Comparison of ENCODE assay signal across 14 mouse cellular contexts in the genomic region with DNA sequence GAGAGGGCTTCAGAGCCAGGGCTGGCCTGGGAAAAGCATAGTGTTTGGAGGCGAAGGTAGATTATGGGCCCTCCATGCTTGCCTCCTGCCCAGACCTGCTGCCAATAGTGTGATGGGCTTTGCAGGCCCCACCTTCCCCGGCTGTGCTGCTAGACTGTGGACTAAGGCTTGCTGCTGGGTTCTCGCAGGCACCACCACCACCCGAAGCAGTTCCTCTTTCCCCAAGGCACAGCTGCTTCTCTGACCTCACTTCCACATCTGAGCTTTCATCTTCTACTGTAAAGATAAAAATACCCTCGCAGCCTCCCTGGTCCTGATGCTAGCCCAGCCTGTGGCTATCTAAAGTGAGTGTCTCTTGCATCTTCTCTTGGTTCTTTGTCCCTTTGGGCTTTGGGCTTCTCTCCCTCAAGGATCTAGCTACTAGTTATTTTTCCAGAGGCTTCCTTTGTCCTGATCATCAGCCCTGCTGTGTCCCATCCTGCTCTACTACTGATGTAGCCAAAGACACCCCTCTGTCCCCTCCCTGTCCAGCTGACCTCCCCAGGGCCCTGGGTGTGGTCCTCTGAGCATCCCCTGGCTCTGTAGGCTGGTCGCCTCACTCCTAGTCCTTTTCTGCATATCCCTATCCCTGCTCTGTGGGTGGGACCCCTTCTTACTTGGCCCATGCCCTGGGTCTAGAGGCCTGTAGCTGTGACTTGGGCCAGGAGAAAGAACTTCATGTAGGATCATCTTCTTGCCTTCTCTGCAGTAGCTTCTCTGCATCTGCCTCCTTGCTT. TPM values are rescaled to one million over a fixed set of nuclear protein-coding genes. Genes with fewer than 3 reads are reported as not detected.
DNase-seq lines count a peak whose midpoint lies in the region; ATAC-seq and TF ChIP-seq lines count a peak whose summit lies in the region.
"Had no signal": no experiment of that assay in that cellular context is flagged by ENCODE, and none has a peak within 500 bp of the region (broad histone marks: within the 10 kb centered on the region; RNA-seq: fewer than 3 reads in every experiment).

No protein-coding gene starts in this region.

- no peak for TF ChIP-seq CTCF in ES-Bruce4 (IDR thresholded peaks at IDR 0.05; ENCODE audit: low read depth, low read length)
- TF ChIP-seq CTCF in spleen, adult 2 months (IDR thresholded peaks at IDR 0.05; ENCODE audit: extremely low read depth, insufficient read depth, insufficient read length, insufficient replicate concordance) = no peak

- H3K4me1 ChIP-seq in ES-Bruce4 (ENCODE audit: control insufficient read depth, insufficient read depth, low read length) = peaks cover 19% of the 10 kb centered on the region
- peaks cover 25% of the 10 kb centered on the region; the same call in 1 of the 2 replicates for H3K4me1 ChIP-seq in spleen, adult 2 months (ENCODE audit: control insufficient read depth, insufficient read depth, insufficient read length)
- H3K4me1 ChIP-seq: heart, embryonic 15.5 days had no signal

- 14% methylated on average over 6 of the region's 6 CpGs for WGBS in spleen, adult 2 months

- peak; percentile 68 for TF ChIP-seq EP300 in ES-Bruce4 (IDR thresholded peaks at IDR 0.05; ENCODE audit: insufficient read depth, low read depth, low read length)

- H3K4me3 ChIP-seq in ES-Bruce4 (ENCODE audit: low read depth, low read length) = no peak overlapping the region
- no peak overlapping the region; the same call in 1 of the 2 replicates for H3K4me3 ChIP-seq in spleen, adult 2 months (ENCODE audit: extremely low read depth, insufficient read depth, insufficient read length)
- H3K4me3 ChIP-seq: heart, embryonic 15.5 days; limb, embryonic 10.5 days had no signal

- TF ChIP-seq POLR2A in ES-Bruce4 (IDR thresholded peaks at IDR 0.05; ENCODE audit: insufficient read depth, low read length) = no peak
- TF ChIP-seq POLR2A in spleen, adult 2 months (IDR thresholded peaks at IDR 0.05; ENCODE audit: low read depth, low read length) = peak; percentile 19; the same call in 1 of the 2 replicates

- no peaks in the 10 kb centered on the region for H3K27me3 ChIP-seq in ES-Bruce4 (ENCODE audit: control insufficient read depth, insufficient read depth, low read length, poor library complexity, severe bottlenecking)
- H3K27me3 ChIP-seq in spleen, adult 2 months (ENCODE audit: control insufficient read depth, insufficient read depth, low read length) = no peaks in the 10 kb centered on the region
- H3K27me3 ChIP-seq: heart, embryonic 15.5 days had no signal

- DNase-seq in frontal cortex, postnatal 36 days (ENCODE audit: low spot score in 2 of 2) = no peak
- peak; percentile 43 for DNase-seq in induced T-regulatory cell, adult 2 months (ENCODE audit: low read depth)
- DNase-seq in spleen, adult 2 months (ENCODE audit: low read depth in 1 of 2, low spot score in 2 of 2) = peak; percentile 65 to 76
- no peak for DNase-seq in right cerebral cortex, adult 18-20 months
- no peak for DNase-seq in frontal cortex, adult 2 months (ENCODE audit: extremely low spot score in 1 of 2, low spot score in 1 of 2)
- DNase-seq: gastrocnemius, postnatal 10 days; kidney, postnatal 4 days; lung, embryonic 14.5 days; midbrain, embryonic 14.5 days had no signal

- H3K27ac ChIP-seq in ES-Bruce4 (ENCODE audit: insufficient read depth, low read length) = no peak overlapping the region
- peak overlapping the region; percentile 91 for H3K27ac ChIP-seq in spleen, adult 2 months (ENCODE audit: insufficient read depth, low read length)
- H3K27ac ChIP-seq: heart, embryonic 15.5 days; limb, embryonic 10.5 days had no signal

- H3K9ac ChIP-seq in ES-Bruce4 (ENCODE audit: low read depth, poor library complexity, severe bottlenecking) = no peak overlapping the region
- H3K9ac ChIP-seq: heart, embryonic 15.5 days; lung, embryonic 14.5 days had no signal

- H3K36me3 ChIP-seq in ES-Bruce4 (ENCODE audit: control insufficient read depth, insufficient read depth, low read length, poor library complexity, severe bottlenecking) = no peaks in the 10 kb centered on the region
- no peaks in the 10 kb centered on the region for H3K36me3 ChIP-seq in spleen, adult 2 months (ENCODE audit: control insufficient read depth, insufficient read depth, low read length)
- H3K36me3 ChIP-seq: heart, embryonic 15.5 days; limb, embryonic 10.5 days had no signal

- ATAC-seq in frontal cortex, adult (ENCODE audit: low TSS enrichment) = peak; percentile 55; the same call in 1 of the 2 replicates
- ATAC-seq in erythroid progenitor cell, adult 5-6 weeks (replicated peaks; ENCODE audit: low FRiP score, poor library complexity, severe bottlenecking) = no peak

- H3K9me3 ChIP-seq in ES-Bruce4 (replicated peaks; ENCODE audit: control insufficient read depth, insufficient read depth, low read length, poor library complexity, severe bottlenecking) = no peaks in the 10 kb centered on the region
- H3K9me3 ChIP-seq: heart, embryonic 15.5 days; limb, embryonic 10.5 days had no signal

RNA-seq across cellular contexts. Expression of a gene that starts 12.4 kb away (rescaled TPM):
- 53.2 and 60.3 TPM in 2 replicates for polyA plus RNA-seq in ES-Bruce4 (2011; ENCODE audit: insufficient read depth, insufficient read length, low read depth, missing spikeins)
- polyA plus RNA-seq in spleen, adult 2 months (2012; rRNA removed) = 10.9 and 16.8 TPM in 2 replicates
- 1.1 TPM in 1 of 2 replicates, not detected in the other for total RNA-seq in erythroid progenitor cell, adult 5-6 weeks (2015; ENCODE audit: low replicate concordance)
- total RNA-seq in erythroid progenitor cell, adult 5-6 weeks (2017; ENCODE audit: low replicate concordance) = 4.6 TPM in 1 of 2 replicates, not detected in the other
- polyA plus RNA-seq in frontal cortex, adult 2 months (2012; rRNA removed) = 1.8 and 4.3 TPM in 2 replicates

RNA-seq across cellular contexts. Expression of a gene that starts 18.4 kb away (rescaled TPM):
- polyA plus RNA-seq in ES-Bruce4 (2011; ENCODE audit: insufficient read depth, insufficient read length, low read depth, missing spikeins) = 97.4 and 109 TPM in 2 replicates
- polyA plus RNA-seq in spleen, adult 2 months (2012; rRNA removed) = 41.7 and 53.9 TPM in 2 replicates
- total RNA-seq in erythroid progenitor cell, adult 5-6 weeks (2015; ENCODE audit: low replicate concordance) = 21.3 and 42.8 TPM in 2 replicates
- total RNA-seq in erythroid progenitor cell, adult 5-6 weeks (2017; ENCODE audit: low replicate concordance) = 26.3 and 26.6 TPM in 2 replicates
- polyA plus RNA-seq in frontal cortex, adult 2 months (2012; rRNA removed) = 35.6 and 39.2 TPM in 2 replicates

RNA-seq across cellular contexts. Expression of a gene that starts 19.7 kb away (rescaled TPM):
- 26.9 and 27.7 TPM in 2 replicates for polyA plus RNA-seq in ES-Bruce4 (2011; ENCODE audit: insufficient read depth, insufficient read length, low read depth, missing spikeins)
- 38.6 and 42.5 TPM in 2 replicates for polyA plus RNA-seq in spleen, adult 2 months (2012; rRNA removed)
- total RNA-seq in erythroid progenitor cell, adult 5-6 weeks (2015; ENCODE audit: low replicate concordance) = 23.4 and 24.7 TPM in 2 replicates
- 18.1 and 20.2 TPM in 2 replicates for total RNA-seq in erythroid progenitor cell, adult 5-6 weeks (2017; ENCODE audit: low replicate concordance)
- 29.6 and 30.2 TPM in 2 replicates for polyA plus RNA-seq in frontal cortex, adult 2 months (2012; rRNA removed)

RNA-seq across cellular contexts. Expression of a gene that starts 29.6 kb away (rescaled TPM):
- 117 and 124 TPM in 2 replicates for polyA plus RNA-seq in ES-Bruce4 (2011; ENCODE audit: insufficient read depth, insufficient read length, low read depth, missing spikeins)
- polyA plus RNA-seq in spleen, adult 2 months (2012; rRNA removed) = not detected in 2 replicates
- not detected in 2 replicates for total RNA-seq in erythroid progenitor cell, adult 5-6 weeks (2015; ENCODE audit: low replicate concordance)
- not detected in 2 replicates for total RNA-seq in erythroid progenitor cell, adult 5-6 weeks (2017; ENCODE audit: low replicate concordance)
- 0.69 and 1.8 TPM in 2 replicates for polyA plus RNA-seq in frontal cortex, adult 2 months (2012; rRNA removed)
- total RNA-seq: gastrocnemius, postnatal 10 days had no signal
- polyA plus RNA-seq: limb, embryonic 10.5 days; lung, embryonic 14.5 days had no signal

Comparison
In these comparisons a context has a peak if more than half of its experiments do, and no peak if none do; other contexts are left out.
1. DNase-seq: peak in induced T-regulatory cell, adult 2 months (single experiment) and spleen, adult 2 months (2 of 2); none in frontal cortex, postnatal 36 days (0 of 2), right cerebral cortex, adult 18-20 months (single experiment) and frontal cortex, adult 2 months (0 of 2).